Mouse (Mus musculus) thymus, postnatal 0 days (tissue): ENCODE measurements around the gene Ezr. TPM values are rescaled to one million over a fixed set of nuclear protein-coding genes. Genes with fewer than 3 reads are reported as not detected.
A peak's percentile ranks its signal among the peaks of the same experiment; 100 is the strongest.
"Not testable (repeated sequence)": the region's sequence is repeated elsewhere in the genome, so short reads cannot be mapped to it uniquely, and the experiment has no call there.

Experiments used
- DNase-seq: peaks from one replicate; pipeline ENCODE4 v3.0.0-alpha.2; 2015; ENCODE audit warnings: low spot score
- polyA plus RNA-seq: library from polyadenylated mRNA; unstranded; fragments of >200 nt; fragmentation: Nextera tagmentation; extraction: Ambion mirVana; gene quantifications from 2 replicates; pipeline ENCODE4 v1.2.1, GENCODE M21; 2015

Gene Ezr
- polyA plus RNA-seq, 1 experiment from 2014 or later = 385 TPM

GRCm38 (mm10) chr17:6743787-6744239 lies 38.8 kb downstream of the Ezr start:
- peak; percentile 86 for DNase-seq

GRCm38 (mm10) chr17:6743039-6743575 lies 39.5 kb downstream of the Ezr start:
- DNase-seq = peak; percentile 48

GRCm38 (mm10) chr17:6742083-6743038 lies 40.2 kb downstream of the Ezr start:
- DNase-seq = no peak

GRCm38 (mm10) chr17:6741271-6741670 lies 41.3 kb downstream of the Ezr start:
- no peak for DNase-seq

- DNase-seq = no peak
Observed at GRCm38 (mm10) chr17:6740331-6741170, 42.0 kb downstream of the Ezr start.

GRCm38 (mm10) chr17:6739756-6740155 lies 42.8 kb downstream of the Ezr start:
- no peak for DNase-seq

- DNase-seq = no peak
Observed at GRCm38 (mm10) chr17:6739266-6739665, 43.3 kb downstream of the Ezr start.

GRCm38 (mm10) chr17:6738836-6739235 lies 43.7 kb downstream of the Ezr start:
- no peak for DNase-seq

GRCm38 (mm10) chr17:6737273-6737997 lies 45.1 kb downstream of the Ezr start:
- no peak for DNase-seq

- no peak for DNase-seq
Observed at GRCm38 (mm10) chr17:6736306-6737272, 46.0 kb downstream of the Ezr start.

- DNase-seq = no peak
Observed at GRCm38 (mm10) chr17:6734746-6735441, 47.7 kb downstream of the Ezr start.

- DNase-seq = no peak
Observed at GRCm38 (mm10) chr17:6733322-6733875, 49.2 kb downstream of the Ezr start.

GRCm38 (mm10) chr17:6732665-6733064 lies 49.9 kb downstream of the Ezr start:
- DNase-seq = no peak

- no peak for DNase-seq
Observed at GRCm38 (mm10) chr17:6731634-6732033, 51.0 kb downstream of the Ezr start.

- DNase-seq = no peak
Observed at GRCm38 (mm10) chr17:6731132-6731531, 51.5 kb downstream of the Ezr start.

- DNase-seq = no peak
Observed at GRCm38 (mm10) chr17:6729244-6729742, 53.3 kb downstream of the Ezr start.

GRCm38 (mm10) chr17:6727996-6728610 lies 54.5 kb downstream of the Ezr start:
- no peak for DNase-seq

- DNase-seq = not testable (repeated sequence)
Observed at GRCm38 (mm10) chr17:6713944-6714343, 68.6 kb downstream of the Ezr start.
